Mouse (Mus musculus) spleen, adult 18-20 months (tissue): ENCODE results near the gene Iltifb.
"Not testable (repeated sequence)": the region's sequence is repeated elsewhere in the genome, so short reads cannot be mapped to it uniquely, and the experiment has no call there.

ENCODE experiments used
- DNase-seq, 2 experiments: peaks; one replicate each; pipeline ENCODE4 v3.0.0; 2022; ENCODE audit warnings: mixed read lengths in 2 of 2

Gene Iltifb

GRCm38 (mm10) chr10:118294938-118295337 lies at the start of gene Iltifb:
Gene Iltifb, minus strand, starts transcription at chr10:118295038.
- no peak for DNase-seq

GRCm38 (mm10) chr10:118343155-118343554 lies 48.3 kb upstream of the Iltifb start, which contains the start of gene Gm9046:
Gene Gm9046, minus strand, starts transcription at chr10:118343255.
- not testable (repeated sequence) for DNase-seq

- DNase-seq = not testable (repeated sequence)
These were observed 42.9 kb upstream of the Iltifb start, which contains the start of gene Gm9045 for GRCm38 (mm10) chr10:118337731-118338130. Gene Gm9045, minus strand, starts transcription at chr10:118337831.

GRCm38 (mm10) chr10:118332308-118332707 lies 37.5 kb upstream of the Iltifb start, which contains the start of gene Gm9044:
Gene Gm9044, minus strand, starts transcription at chr10:118332408.
- DNase-seq = not testable (repeated sequence)

DNA sequence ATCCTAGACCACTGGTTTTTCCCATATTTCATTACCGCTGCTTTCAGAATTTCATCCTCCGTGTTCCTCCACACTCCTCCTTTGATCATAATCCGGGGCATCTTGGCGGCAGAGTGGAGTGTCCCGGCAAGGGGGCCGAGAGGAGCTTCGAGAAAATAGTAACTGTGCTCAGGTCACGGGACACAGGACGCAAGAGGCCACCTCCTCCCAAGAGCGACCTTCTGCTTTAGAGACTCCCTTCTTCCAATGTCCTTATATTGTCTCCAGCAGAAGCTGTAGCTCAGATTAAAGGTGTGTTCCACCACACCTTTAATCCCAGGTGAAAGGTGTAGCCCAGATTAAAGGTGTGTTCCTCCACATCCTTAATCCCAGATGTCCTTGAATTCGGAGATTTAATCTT lies 32.0 kb upstream of the Iltifb start, which contains the start of gene Gm9040:
Gene Gm9040, minus strand, starts transcription at position 101 of the 400 bp plus-strand sequence.
- DNase-seq = not testable (repeated sequence)

GRCm38 (mm10) chr10:118319024-118319423 lies 24.2 kb upstream of the Iltifb start:
- no peak for DNase-seq

GRCm38 (mm10) chr10:118302133-118302532 lies 7.3 kb upstream of the Iltifb start:
- not testable (repeated sequence) for DNase-seq

DNA sequence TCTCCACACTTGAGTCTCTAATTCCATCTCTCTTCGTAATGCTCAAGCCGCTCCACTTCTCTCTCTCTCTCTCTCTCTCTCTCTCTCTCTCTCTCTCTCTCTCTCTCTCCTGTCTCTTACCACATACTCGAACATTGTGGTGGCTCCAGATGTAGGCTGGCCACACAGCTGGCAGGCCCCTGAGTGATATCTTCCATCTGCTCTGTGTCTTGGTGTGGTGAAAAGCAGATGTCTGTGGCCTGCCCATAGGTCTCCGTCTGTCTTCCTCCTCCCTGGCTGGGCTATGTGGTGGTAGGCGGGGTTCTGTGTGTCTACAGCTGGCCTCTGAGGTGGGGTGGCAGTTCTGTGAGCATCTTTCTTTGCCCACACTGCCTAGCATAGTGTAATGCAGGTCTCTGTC lies 11.8 kb downstream of the Iltifb start:
- DNase-seq = not testable (repeated sequence)

GRCm38 (mm10) chr10:118282565-118282964 lies 12.3 kb downstream of the Iltifb start:
- DNase-seq = not testable (repeated sequence)

DNA sequence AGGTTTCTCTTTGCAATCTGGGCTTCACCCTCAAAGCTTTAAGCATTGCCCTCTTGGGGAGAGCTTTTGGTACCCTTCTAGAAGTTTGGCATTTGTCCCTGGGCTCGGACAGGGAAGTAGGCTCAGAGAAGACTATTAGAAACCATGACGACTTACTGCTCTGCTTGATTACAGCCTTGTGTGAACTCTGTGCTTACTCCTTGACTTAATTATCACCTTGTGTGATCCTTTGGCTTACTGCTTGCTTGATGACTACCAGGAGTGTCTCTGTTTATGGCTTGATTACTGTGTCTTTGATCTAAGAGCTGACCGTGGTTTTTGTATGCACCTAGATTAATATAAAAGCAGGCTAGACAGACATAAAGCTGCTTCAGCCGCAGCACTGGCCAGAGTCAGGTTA lies 16.8 kb downstream of the Iltifb start:
- DNase-seq = not testable (repeated sequence)

DNA sequence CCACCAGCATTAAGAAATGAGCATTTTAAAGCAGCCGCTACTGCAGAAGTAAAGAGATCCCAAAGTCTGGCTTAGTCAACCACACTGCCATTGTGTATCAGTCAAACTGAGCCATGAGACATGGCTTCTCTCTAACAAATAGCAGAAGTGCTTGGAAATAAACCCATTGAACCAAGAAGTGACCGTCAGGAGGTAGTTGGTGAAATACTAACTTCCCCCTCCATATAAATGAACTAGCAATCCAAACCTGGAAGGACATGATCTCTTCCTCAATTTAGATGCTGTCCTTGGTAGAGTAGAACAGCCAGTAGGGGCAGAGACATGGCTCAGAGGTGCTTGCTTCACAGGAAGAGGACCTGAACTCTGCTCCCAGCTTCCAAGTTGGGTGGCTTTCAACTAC lies 23.4 kb downstream of the Iltifb start:
- not testable (repeated sequence) for DNase-seq

GRCm38 (mm10) chr10:118268812-118269211 lies 26.0 kb downstream of the Iltifb start:
- not testable (repeated sequence) for DNase-seq

DNA sequence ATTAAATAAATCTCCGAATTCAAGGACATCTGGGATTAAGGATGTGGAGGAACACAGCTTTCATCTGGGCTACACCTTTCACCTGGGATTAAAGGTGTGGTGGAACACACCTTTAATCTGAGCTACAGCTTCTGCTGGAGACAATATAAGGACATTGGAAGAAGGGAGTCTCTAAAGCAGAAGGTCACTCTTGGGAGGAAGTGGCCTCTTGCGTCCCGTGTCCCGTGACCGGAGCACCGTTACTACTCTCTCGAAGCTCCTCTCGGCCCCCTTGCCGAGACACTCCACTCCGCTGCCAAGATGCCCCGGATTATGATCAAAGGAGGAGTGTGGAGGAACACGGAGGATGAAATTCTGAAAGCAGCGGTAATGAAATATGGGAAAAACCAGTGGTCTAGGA lies 36.5 kb downstream of the Iltifb start, which contains the start of gene Gm32802:
Gene Gm32802, plus strand, starts transcription at position 301 of the 400 bp plus-strand sequence.
- not testable (repeated sequence) for DNase-seq

- peak in 1 of 2 experiments; percentile 6 for DNase-seq
These were observed 44.0 kb downstream of the Iltifb start for GRCm38 (mm10) chr10:118250852-118251295.

- DNase-seq = not testable (repeated sequence)
These were observed 45.7 kb downstream of the Iltifb start for GRCm38 (mm10) chr10:118249006-118249595.

DNA sequence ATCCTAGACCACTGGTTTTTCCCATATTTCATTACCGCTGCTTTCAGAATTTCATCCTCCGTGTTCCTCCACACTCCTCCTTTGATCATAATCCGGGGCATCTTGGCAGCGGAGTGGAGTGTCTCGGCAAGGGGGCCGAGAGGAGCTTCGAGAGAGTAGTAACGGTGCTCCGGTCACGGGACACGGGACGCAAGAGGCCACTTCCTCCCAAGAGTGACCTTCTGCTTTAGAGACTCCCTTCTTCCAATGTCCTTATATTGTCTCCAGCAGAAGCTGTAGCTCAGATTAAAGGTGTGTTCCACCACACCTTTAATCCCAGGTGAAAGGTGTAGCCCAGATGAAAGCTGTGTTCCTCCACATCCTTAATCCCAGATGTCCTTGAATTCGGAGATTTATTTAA lies 54.2 kb downstream of the Iltifb start, which contains the start of gene Gm32717:
Gene Gm32717, minus strand, starts transcription at position 101 of the 400 bp plus-strand sequence.
- DNase-seq = not testable (repeated sequence)
